Mouse (Mus musculus) forebrain, embryonic 14.5 days (tissue): ENCODE results near the gene Mcam. TPM values are rescaled to one million over a fixed set of nuclear protein-coding genes. Genes with fewer than 3 reads are reported as not detected.

Experiments
- polyA plus RNA-seq: library from polyadenylated mRNA; unstranded; fragments of >200 nt; fragmentation: Nextera tagmentation; extraction: Ambion mirVana; gene quantifications from 2 replicates; pipeline ENCODE4 v1.2.1, GENCODE M21; 2014

Mcam gene
- polyA plus RNA-seq, 1 experiment from 2014 or later = 14.1 TPM

Other genes starting within 250 kb of the Mcam start
- gene Thy1, start 91.1 kb upstream of the Mcam start, polyA plus RNA-seq = 3.6 and 5.0 TPM in 2 replicates
- gene Usp2, start 67.4 kb upstream of the Mcam start, polyA plus RNA-seq = 6.9 and 8.2 TPM in 2 replicates
- 0.31 TPM in 1 of 2 replicates, not detected in the other for gene Mfrp, start 32.7 kb upstream of the Mcam start, polyA plus RNA-seq
- 2.6 and 3.2 TPM in 2 replicates for gene C1qtnf5, start 27.2 kb upstream of the Mcam start, polyA plus RNA-seq
- gene Gm49380, start 21.0 kb upstream of the Mcam start, polyA plus RNA-seq = 0.11 and 0.16 TPM in 2 replicates
- 31.3 and 35.1 TPM in 2 replicates for gene Rnf26, start 21.0 kb upstream of the Mcam start, polyA plus RNA-seq
- gene Cbl, start 99.6 kb downstream of the Mcam start, polyA plus RNA-seq = 13.4 and 17.3 TPM in 2 replicates
- not detected in 2 replicates for gene Ccdc153, start 106.2 kb downstream of the Mcam start, polyA plus RNA-seq
- gene Pdzd3, start 117.0 kb downstream of the Mcam start, polyA plus RNA-seq = 0.32 and 0.52 TPM in 2 replicates
- gene Nlrx1, start 134.1 kb downstream of the Mcam start, polyA plus RNA-seq = 4.6 and 4.8 TPM in 2 replicates
- 7.1 and 8.1 TPM in 2 replicates for gene Abcg4, start 154.1 kb downstream of the Mcam start, polyA plus RNA-seq
- gene Hinfp, start 171.2 kb downstream of the Mcam start, polyA plus RNA-seq = 18.4 and 24.8 TPM in 2 replicates
- 16.3 and 22.2 TPM in 2 replicates for gene C2cd2l, start 185.8 kb downstream of the Mcam start, polyA plus RNA-seq
- 38.2 and 39.7 TPM in 2 replicates for gene Dpagt1, start 191.6 kb downstream of the Mcam start, polyA plus RNA-seq
- gene H2afx, start 200.2 kb downstream of the Mcam start, polyA plus RNA-seq = 215 and 240 TPM in 2 replicates
- gene Hmbs, start 209.8 kb downstream of the Mcam start, polyA plus RNA-seq = 68.5 and 74.3 TPM in 2 replicates
- gene Vps11, start 227.2 kb downstream of the Mcam start, polyA plus RNA-seq = 33.3 and 33.8 TPM in 2 replicates
- 17.8 and 27.2 TPM in 2 replicates for gene Hyou1, start 245.0 kb downstream of the Mcam start, polyA plus RNA-seq